Mouse (Mus musculus): Measurements from ENCODE around the gene Slc5a5.

Gene Slc5a5

DNA sequence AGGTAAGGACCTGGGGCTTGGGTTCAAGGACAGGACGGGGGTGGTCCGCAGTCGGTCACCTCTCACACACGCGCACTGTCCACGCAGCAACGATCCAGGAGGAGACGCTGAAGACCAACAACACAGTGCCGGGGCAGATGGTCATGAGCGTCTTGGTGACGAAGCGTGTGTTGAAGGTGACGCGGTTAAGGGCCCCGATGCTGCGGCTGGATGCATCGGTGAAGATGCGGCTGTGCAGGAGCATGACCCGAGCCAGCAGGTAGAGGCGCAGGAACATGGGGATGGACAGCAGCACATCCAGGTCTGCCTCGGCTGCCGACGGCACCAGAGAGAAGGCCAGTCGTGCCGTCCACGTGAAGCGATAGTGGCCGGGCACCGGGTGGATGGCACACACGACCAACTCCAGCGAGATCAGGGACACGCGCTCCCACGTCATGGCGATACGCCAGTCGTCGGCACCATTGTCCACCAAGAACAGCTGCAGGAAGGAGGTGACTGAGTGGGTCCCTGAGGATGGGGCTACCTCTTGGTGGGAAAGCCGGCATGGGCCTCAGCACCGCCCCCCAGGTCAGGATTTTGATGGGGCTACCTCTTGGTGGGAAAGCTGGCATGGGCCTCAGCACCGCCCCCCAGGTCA lies 39.8 kb downstream of the Slc5a5 start:
- DNase-seq = no peak

DNA sequence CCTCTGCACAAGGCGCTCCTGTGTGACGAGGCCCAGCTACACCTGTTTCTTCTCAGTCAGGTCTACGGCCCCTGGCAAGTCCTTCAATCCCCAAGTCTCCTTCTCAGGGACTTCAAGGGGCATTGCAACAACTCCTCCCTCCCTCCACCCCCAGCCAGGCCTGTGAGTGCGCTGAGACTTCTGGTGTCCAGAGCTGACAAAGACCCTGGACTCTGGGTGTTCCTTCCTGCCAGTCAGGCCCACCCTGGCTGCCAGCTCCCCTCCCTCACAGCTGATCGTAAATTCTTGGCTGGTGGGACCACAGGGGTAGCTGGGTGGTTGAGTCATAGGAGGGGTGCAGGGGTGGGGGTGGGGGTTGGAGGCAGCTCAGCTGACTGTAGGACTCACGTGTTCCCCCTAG lies 40.7 kb downstream of the Slc5a5 start:
- no peak for DNase-seq

- DNase-seq = no peak
Measured at GRCm38 (mm10) chr8:70850947-70851346, 41.6 kb downstream of the Slc5a5 start.

- no peak for DNase-seq
Measured at GRCm38 (mm10) chr8:70850132-70850845, 42.3 kb downstream of the Slc5a5 start.

GRCm38 (mm10) chr8:70849333-70849990 lies 43.1 kb downstream of the Slc5a5 start:
- DNase-seq = no peak

GRCm38 (mm10) chr8:70846371-70847154 lies 46.0 kb downstream of the Slc5a5 start:
- no peak for DNase-seq

DNA sequence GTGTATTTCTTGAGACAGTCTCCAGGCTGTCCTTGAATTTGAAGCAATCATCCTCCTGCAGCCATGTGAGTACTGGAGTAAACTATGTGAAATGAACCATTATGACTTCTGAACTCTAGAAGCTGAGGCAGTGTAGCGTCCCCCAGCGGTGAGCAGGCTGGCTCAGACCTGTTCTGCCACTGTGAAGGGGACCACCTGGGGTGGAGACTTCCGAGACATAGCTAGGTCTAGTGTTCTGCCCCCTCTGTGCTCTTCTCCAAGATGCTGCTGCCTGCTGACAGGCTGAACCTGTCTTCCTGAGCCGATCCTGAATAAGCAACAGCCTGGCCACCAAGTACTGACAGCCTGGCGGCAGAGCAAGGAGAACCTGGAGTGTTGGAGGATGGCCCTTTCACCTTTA lies 47.4 kb downstream of the Slc5a5 start:
- DNase-seq = no peak

- peak; percentile 86 for DNase-seq
Measured at GRCm38 (mm10) chr8:70844523-70844922, 48.0 kb downstream of the Slc5a5 start.

- no peak for DNase-seq
Measured at GRCm38 (mm10) chr8:70843941-70844340, 48.6 kb downstream of the Slc5a5 start.

DNA sequence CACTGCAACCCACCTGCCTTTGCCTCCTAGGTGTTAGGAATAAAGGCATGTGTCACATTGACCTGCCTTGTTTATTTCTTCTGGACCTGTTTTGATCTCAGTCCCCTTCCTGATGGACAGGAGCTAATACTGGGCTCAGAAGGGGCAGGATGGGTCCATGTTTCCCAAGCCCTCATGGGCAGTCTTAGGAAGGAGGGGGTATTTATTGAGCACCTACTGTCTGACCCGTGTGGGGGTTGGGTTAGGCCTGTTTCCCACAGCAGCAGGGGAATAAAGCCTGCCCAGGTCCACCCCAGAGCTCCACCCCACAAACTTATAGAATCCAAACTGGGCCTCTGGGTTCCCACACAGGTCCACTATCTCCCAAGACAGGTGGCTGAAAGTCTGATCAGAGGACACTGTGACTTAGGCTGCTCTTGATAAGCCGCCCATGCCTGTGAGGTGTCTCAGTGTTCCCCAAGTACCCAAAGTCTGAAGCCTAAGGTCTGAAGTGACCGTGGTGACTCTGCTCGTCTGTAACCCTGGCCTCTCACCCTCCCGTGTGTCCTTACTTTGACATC lies 49.3 kb downstream of the Slc5a5 start:
- DNase-seq = no peak

- no peak for DNase-seq
Measured at GRCm38 (mm10) chr8:70842484-70842883, 50.1 kb downstream of the Slc5a5 start.

DNA sequence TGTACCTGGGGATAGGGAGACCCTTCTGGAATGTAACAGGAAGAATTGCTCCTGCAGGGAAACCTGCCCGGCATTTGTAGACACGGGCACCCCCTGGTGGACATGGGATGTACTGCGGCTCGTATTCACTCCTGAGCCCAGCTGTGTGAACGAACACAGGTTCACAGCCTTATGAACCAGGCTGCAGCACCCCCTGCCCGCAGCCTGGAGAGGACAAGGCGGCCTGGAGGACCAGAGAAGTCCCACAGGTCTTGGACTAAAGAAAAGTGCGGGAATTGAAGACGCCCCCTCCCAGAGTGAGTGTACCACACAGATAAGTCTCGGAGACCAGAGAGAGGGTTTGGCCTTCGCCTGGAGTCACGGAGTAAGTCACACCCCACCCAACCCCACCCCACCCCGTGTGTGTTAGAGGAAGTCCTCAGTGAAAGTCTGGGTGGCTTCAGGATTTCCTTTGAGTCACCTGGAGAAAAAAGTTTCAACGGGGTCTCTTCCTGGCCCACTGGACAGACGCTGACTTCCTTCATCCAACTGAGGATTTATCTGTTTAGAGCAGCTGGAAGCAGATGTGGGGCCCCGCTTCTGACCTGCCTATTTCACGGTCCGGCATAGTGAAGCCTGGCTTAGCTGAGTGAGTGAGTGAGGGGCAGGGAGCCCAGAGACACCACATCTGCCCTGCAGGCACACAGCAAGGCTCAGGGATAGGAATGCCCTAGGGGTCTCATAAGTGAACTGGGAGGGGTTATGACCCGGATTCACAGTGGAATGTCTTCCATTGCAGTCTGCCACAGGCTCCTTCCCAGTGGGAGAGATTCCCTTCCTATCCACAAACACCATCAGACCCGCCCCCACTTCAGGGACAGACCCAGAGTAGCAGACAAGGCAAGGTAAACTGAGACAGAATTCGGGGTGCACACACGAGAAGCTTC lies 51.1 kb downstream of the Slc5a5 start:
- DNase-seq = peak; percentile 87

DNA sequence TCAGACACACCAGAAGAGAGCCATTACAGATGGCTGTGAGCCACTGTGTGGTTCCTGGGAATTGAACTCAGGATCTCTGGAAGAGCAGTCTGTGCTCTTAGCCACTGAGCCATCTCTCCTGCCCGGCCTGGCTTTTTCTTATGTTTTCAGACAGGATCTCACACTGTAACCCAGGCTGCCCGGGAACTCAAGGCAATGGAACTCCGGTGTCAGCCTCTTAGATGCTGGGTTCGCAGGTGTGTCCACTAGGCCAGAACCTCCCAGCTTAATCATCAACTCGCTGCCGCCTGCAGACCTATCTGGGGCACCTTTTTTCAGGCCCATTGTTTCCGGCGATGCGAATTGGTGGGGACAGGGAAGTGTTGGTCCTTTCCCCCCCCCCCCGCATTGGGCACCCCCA lies 52.0 kb downstream of the Slc5a5 start:
- DNase-seq = no peak

DNA sequence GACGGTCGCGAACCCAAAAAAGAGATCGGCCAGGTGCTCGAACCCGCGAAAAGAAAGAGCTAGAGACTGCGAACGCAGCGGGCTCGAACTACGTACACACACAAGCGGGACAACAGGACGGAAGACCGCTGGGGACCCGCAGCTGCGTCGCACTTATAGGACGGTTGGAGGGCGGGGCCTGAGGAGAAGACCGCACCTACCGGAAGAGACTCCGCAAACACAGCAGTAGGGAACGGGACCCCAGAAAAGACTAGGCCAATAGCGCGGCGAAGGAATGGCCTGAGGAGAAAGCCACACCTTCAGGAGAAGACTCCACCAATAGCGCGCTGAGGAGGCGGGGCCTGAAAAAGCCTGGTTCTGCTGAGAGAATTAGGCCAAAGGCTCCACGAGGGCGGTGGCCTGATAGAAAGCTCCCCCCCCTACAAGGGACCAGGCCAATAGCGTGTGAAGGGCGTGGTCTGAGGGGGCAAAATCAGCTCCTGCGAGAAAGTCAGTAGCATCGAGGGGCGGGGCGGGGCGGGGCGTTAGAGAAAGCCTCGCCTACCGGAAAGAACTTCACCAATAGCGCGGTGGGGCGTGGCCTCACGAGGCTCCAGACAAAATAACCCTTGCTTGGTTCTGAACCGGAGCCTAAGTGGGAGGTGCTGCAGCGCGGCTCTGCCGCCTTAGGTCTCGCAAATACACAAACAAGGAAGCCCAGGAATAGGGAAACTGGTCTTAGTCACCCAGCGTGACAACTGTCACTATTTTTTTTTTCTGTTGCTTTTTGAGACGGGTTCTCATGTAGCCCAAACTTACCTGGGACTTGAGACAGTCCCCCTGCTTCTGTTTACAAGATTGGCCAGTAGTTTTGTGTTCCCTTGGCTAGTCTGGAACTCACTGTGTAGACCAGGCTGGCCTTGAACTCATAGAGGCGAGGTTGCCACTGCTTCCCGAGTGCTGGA lies 52.9 kb downstream of the Slc5a5 start, which contains the start of gene Arrdc2:
Gene Arrdc2, minus strand, starts transcription at position 313 of the 944 bp plus-strand sequence.
- DNase-seq = peak; percentile 99

- no peak for DNase-seq
Measured at GRCm38 (mm10) chr8:70838654-70839407, 53.7 kb downstream of the Slc5a5 start.

GRCm38 (mm10) chr8:70836666-70837065 lies 55.9 kb downstream of the Slc5a5 start:
- DNase-seq = no peak

GRCm38 (mm10) chr8:70834071-70834470 lies 58.5 kb downstream of the Slc5a5 start:
- DNase-seq = no peak

- peak; percentile 74 for DNase-seq
Measured at GRCm38 (mm10) chr8:70833520-70833919, 59.0 kb downstream of the Slc5a5 start.

DNA sequence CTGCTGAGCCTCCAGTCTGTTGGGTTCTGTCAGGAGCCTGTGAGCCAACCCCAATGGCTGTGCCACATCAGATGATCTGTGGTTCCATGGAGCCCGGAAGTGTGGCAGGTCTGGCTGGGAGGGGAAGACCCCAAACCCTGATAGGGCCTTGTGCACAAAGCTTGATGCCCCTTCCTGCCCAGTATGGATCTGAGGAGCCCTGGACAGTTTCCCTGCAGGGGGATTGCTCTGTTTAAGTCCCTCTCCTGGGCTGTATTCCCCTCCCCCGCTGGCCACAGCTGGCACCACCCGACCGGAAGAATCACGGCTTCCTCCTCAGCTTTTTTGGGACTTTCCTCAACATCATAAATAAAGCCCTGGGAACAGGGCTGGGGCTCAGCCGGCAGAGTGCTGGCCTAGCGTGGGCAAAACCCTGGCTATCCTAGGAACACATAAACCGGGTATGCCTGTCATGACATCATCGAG lies 59.5 kb downstream of the Slc5a5 start:
- DNase-seq = no peak

Data from right cerebral cortex, adult 18-20 months (tissue).